Mouse (Mus musculus): ENCODE measurements around the gene Sgk2. TPM values are rescaled to one million over a fixed set of nuclear protein-coding genes. Genes with fewer than 3 reads are reported as not detected.

The Sgk2 gene
- polyA plus RNA-seq, 1 experiment, result 1.1 TPM

GRCm38 (mm10) chr2:162956843-162957242 lies 30.3 kb upstream of the Sgk2 start:
- Histone ChIP-seq H3K4me1 (ENCODE audit: control insufficient read depth, insufficient read depth, low read length) (peaks cover 2% of the 10 kb centered on the region; the same call in 1 of the 2 replicates), H3K27ac (ENCODE audit: control insufficient read depth, insufficient read depth, low read depth, low read length, poor library complexity) (no peak overlapping the region), H3K4me3 (replicated peaks; ENCODE audit: control insufficient read depth, low read depth, low read length) (no peak overlapping the region)
- TF ChIP-seq CTCF (IDR thresholded peaks at IDR 0.05; ENCODE audit: control insufficient read depth, insufficient read depth, low read length) (no peak), POLR2A (IDR thresholded peaks at IDR 0.05; ENCODE audit: borderline replicate concordance, control insufficient read depth, low read depth, low read length) (no peak)
- 79% methylated on average over 2 of the region's 2 CpGs for WGBS

DNA sequence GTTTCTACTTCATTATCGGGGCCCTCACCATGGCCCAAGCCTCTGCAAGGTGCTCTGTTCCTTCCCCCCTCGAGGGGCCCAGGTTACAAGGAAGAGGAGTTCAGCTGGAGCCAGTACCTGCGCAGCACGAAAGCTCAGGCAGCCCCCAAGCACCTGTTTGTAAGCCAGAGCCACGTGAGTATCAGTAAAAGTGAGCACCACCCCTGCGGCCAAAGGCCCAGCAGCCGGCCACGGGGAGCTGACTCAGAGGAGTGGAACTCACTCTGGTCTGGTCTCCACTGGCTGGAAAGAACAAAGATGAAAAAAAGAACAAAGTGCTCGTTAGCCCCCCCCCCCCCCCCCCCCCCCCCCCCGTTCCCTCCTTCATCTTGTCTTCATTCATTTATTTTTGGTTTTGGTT lies 25.8 kb upstream of the Sgk2 start:
- no peak overlapping the region for H3K4me3 ChIP-seq (replicated peaks; ENCODE audit: control insufficient read depth, low read depth, low read length)
- TF ChIP-seq POLR2A (IDR thresholded peaks at IDR 0.05; ENCODE audit: borderline replicate concordance, control insufficient read depth, low read depth, low read length) (no peak), CTCF (IDR thresholded peaks at IDR 0.05; ENCODE audit: control insufficient read depth, insufficient read depth, low read length) (no peak)
- H3K4me1 ChIP-seq (ENCODE audit: control insufficient read depth, insufficient read depth, low read length), result peaks cover 2% of the 10 kb centered on the region; the same call in 1 of the 2 replicates
- WGBS, result 65% methylated on average over 8 of the region's 10 CpGs
- no peak overlapping the region for H3K27ac ChIP-seq (ENCODE audit: control insufficient read depth, insufficient read depth, low read depth, low read length, poor library complexity)

GRCm38 (mm10) chr2:162966734-162967133 lies 20.4 kb upstream of the Sgk2 start:
- 72% methylated on average over 2 of the region's 2 CpGs for WGBS
- no peak overlapping the region; the same call in 1 of the 2 replicates for H3K27ac ChIP-seq (ENCODE audit: control insufficient read depth, insufficient read depth, low read depth, low read length, poor library complexity)

DNA sequence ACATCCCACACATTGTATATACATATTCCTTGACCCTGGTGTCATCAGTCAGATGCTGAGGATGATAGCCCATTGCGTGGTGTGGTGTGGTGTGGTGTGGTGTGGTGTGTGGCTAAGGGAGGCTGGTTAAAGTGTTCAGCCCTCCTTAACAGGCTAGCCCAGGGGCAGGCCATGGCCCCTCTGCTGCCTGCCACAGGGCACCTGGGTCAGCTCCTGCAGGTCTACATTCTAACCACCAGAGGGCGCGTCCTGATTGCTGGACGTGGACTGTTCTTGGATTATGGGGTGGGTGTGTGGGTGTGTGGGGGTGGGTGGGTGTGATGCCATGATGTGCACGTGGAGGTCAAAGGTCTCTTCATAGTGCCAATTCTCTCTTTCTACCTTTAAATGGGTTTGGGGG lies 18.8 kb upstream of the Sgk2 start:
- 6% methylated on average over 5 of the region's 5 CpGs for WGBS
- TF ChIP-seq CTCF (IDR thresholded peaks at IDR 0.05; ENCODE audit: control insufficient read depth, insufficient read depth, low read length) (peak; percentile 80), POLR2A (IDR thresholded peaks at IDR 0.05; ENCODE audit: borderline replicate concordance, control insufficient read depth, low read depth, low read length) (no peak)
- H3K4me1 ChIP-seq (ENCODE audit: control insufficient read depth, insufficient read depth, low read length), result no peaks in the 10 kb centered on the region; the same call in 1 of the 2 replicates
- no peak overlapping the region for H3K27ac ChIP-seq (ENCODE audit: control insufficient read depth, insufficient read depth, low read depth, low read length, poor library complexity)
- no peak overlapping the region for H3K4me3 ChIP-seq (replicated peaks; ENCODE audit: control insufficient read depth, low read depth, low read length)

More at GRCm38 (mm10) chr2:162966734-162967133, 20.4 kb upstream of the Sgk2 start:
- Histone ChIP-seq H3K4me1 (ENCODE audit: control insufficient read depth, insufficient read depth, low read length) (no peaks in the 10 kb centered on the region; the same call in 1 of the 2 replicates), H3K4me3 (replicated peaks; ENCODE audit: control insufficient read depth, low read depth, low read length) (no peak overlapping the region)
- TF ChIP-seq CTCF (IDR thresholded peaks at IDR 0.05; ENCODE audit: control insufficient read depth, insufficient read depth, low read length), result no peak
- no peak for TF ChIP-seq POLR2A (IDR thresholded peaks at IDR 0.05; ENCODE audit: borderline replicate concordance, control insufficient read depth, low read depth, low read length)

GRCm38 (mm10) chr2:162969101-162969500 lies 18.0 kb upstream of the Sgk2 start:
- Histone ChIP-seq H3K4me3 (replicated peaks; ENCODE audit: control insufficient read depth, low read depth, low read length) (no peak overlapping the region), H3K4me1 (ENCODE audit: control insufficient read depth, insufficient read depth, low read length) (no peaks in the 10 kb centered on the region; the same call in 1 of the 2 replicates), H3K27ac (ENCODE audit: control insufficient read depth, insufficient read depth, low read depth, low read length, poor library complexity) (no peak overlapping the region)
- no peak for TF ChIP-seq POLR2A (IDR thresholded peaks at IDR 0.05; ENCODE audit: borderline replicate concordance, control insufficient read depth, low read depth, low read length)
- no peak for TF ChIP-seq CTCF (IDR thresholded peaks at IDR 0.05; ENCODE audit: control insufficient read depth, insufficient read depth, low read length)
- 71% methylated on average over 3 of the region's 3 CpGs for WGBS

DNA sequence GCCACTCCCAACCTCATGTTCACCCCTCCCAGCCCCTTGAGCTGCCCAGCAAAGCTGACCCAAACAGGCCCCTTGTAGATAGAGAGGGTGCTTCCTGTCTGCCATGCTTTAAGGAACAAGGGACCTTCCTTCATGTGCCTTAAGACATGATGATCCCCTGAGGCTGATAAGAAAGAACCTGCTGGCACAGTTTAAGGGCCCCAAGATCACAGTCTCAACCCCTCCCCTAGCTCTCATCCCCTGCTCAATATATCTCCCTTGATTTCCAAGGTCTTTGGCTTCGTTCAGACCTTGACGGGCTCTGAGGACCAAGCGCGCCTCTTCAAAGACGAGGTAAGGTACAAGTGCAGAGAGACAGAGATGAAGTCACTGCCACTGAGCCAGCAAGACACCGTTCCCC lies 16.2 kb upstream of the Sgk2 start:
- H3K4me1 ChIP-seq (ENCODE audit: control insufficient read depth, insufficient read depth, low read length), result no peaks in the 10 kb centered on the region; the same call in 1 of the 2 replicates
- no peak overlapping the region for H3K4me3 ChIP-seq (replicated peaks; ENCODE audit: control insufficient read depth, low read depth, low read length)
- no peak for TF ChIP-seq CTCF (IDR thresholded peaks at IDR 0.05; ENCODE audit: control insufficient read depth, insufficient read depth, low read length)
- TF ChIP-seq POLR2A (IDR thresholded peaks at IDR 0.05; ENCODE audit: borderline replicate concordance, control insufficient read depth, low read depth, low read length), result no peak
- H3K27ac ChIP-seq (ENCODE audit: control insufficient read depth, insufficient read depth, low read depth, low read length, poor library complexity), result no peak overlapping the region
- WGBS, result 83% methylated on average over 6 of the region's 6 CpGs

- TF ChIP-seq POLR2A (IDR thresholded peaks at IDR 0.05; ENCODE audit: borderline replicate concordance, control insufficient read depth, low read depth, low read length), result no peak
- no peak for TF ChIP-seq CTCF (IDR thresholded peaks at IDR 0.05; ENCODE audit: control insufficient read depth, insufficient read depth, low read length)
- 11% methylated on average over 7 of the region's 7 CpGs for WGBS
- H3K4me1 ChIP-seq (ENCODE audit: control insufficient read depth, insufficient read depth, low read length), result no peaks in the 10 kb centered on the region; the same call in 1 of the 2 replicates
- H3K27ac ChIP-seq (ENCODE audit: control insufficient read depth, insufficient read depth, low read depth, low read length, poor library complexity), result peak overlapping the region; percentile 2; the same call in 1 of the 2 replicates
- H3K4me3 ChIP-seq (replicated peaks; ENCODE audit: control insufficient read depth, low read depth, low read length), result no peak overlapping the region
Measured at GRCm38 (mm10) chr2:162972752-162973151, 14.4 kb upstream of the Sgk2 start.

DNA sequence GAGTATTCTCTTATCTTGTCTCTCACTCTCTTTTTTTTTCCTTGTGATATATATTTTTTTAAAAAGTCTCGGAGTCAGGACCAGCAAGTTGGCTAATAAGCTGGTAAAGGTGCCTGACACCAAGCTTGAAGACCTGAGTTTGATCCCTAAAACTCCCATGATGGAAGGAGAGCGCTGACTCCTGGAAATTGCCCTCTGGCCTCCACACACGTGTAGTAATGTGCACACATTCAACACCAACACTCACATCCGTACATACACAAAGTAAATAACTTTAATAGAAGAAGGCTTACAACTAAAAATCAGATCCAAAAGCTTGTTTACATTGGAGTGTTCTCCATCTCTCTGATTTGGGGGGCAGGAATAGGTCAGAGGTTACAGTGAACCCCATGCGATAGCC lies 13.9 kb upstream of the Sgk2 start:
- TF ChIP-seq POLR2A (IDR thresholded peaks at IDR 0.05; ENCODE audit: borderline replicate concordance, control insufficient read depth, low read depth, low read length) (no peak), CTCF (IDR thresholded peaks at IDR 0.05; ENCODE audit: control insufficient read depth, insufficient read depth, low read length) (no peak)
- 81% methylated on average over 5 of the region's 5 CpGs for WGBS
- no peak overlapping the region for H3K27ac ChIP-seq (ENCODE audit: control insufficient read depth, insufficient read depth, low read depth, low read length, poor library complexity)
- no peak overlapping the region for H3K4me3 ChIP-seq (replicated peaks; ENCODE audit: control insufficient read depth, low read depth, low read length)
- no peaks in the 10 kb centered on the region; the same call in 1 of the 2 replicates for H3K4me1 ChIP-seq (ENCODE audit: control insufficient read depth, insufficient read depth, low read length)

GRCm38 (mm10) chr2:162973637-162974036 lies 13.5 kb upstream of the Sgk2 start:
- TF ChIP-seq POLR2A (IDR thresholded peaks at IDR 0.05; ENCODE audit: borderline replicate concordance, control insufficient read depth, low read depth, low read length), result no peak
- TF ChIP-seq CTCF (IDR thresholded peaks at IDR 0.05; ENCODE audit: control insufficient read depth, insufficient read depth, low read length), result no peak

More at GRCm38 (mm10) chr2:162973637-162974036, 13.5 kb upstream of the Sgk2 start:
- Histone ChIP-seq H3K4me3 (replicated peaks; ENCODE audit: control insufficient read depth, low read depth, low read length) (no peak overlapping the region), H3K4me1 (ENCODE audit: control insufficient read depth, insufficient read depth, low read length) (no peaks in the 10 kb centered on the region; the same call in 1 of the 2 replicates), H3K27ac (ENCODE audit: control insufficient read depth, insufficient read depth, low read depth, low read length, poor library complexity) (no peak overlapping the region)
- WGBS, result 71% methylated on average over 11 of the region's 11 CpGs
